Mouse (Mus musculus): ENCODE data around the gene Gps1.
"Not testable (repeated sequence)": the region's sequence is repeated elsewhere in the genome, so short reads cannot be mapped to it uniquely, and the experiment has no call there.

Gps1 gene

GRCm38 (mm10) chr11:120785145-120785544, 1.1 kb downstream of the Gps1 start:
- no peak for DNase-seq (ENCODE audit: low spot score in 2 of 2)

DNA sequence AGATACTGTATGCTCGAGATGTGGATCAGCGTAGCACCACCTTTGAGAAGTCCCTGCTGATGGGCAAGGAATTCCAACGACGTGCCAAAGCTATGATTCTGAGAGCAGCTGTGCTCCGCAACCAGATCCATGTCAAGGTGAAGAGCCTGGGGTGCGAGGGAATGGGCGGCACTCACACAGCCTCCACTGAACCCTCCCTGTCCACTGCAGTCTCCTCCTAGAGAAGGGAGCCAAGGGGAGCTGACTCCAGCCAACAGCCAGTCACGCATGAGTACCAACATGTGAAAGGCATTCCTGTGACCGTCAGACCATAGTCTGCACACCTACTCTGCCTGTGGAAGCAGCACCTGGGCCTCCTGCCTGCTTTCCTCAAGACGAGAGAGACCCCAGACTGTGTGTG, 4.4 kb downstream of the Gps1 start:
- not testable (repeated sequence) for DNase-seq (ENCODE audit: low spot score in 2 of 2)

DNA sequence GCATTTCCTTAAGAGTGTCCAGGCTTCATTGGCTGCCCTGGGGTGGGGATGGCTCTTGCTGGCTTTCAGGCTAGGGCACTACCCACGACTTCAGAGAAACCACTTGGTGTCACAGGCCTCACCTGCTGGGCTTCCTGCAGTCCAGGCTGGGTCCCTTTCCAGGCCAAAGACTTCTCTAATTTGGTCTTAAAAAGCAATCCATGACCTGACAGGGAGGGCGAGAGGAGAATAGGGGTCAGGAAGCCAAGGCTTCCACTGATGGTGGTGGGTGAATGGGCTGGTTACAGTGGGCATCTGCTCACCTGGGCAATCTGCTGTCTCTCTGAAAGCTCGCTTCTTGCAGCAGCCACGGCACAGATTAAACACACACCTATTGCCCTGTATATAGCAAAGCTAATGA, 5.3 kb downstream of the Gps1 start:
- no peak for DNase-seq (ENCODE audit: low spot score in 2 of 2)

DNA sequence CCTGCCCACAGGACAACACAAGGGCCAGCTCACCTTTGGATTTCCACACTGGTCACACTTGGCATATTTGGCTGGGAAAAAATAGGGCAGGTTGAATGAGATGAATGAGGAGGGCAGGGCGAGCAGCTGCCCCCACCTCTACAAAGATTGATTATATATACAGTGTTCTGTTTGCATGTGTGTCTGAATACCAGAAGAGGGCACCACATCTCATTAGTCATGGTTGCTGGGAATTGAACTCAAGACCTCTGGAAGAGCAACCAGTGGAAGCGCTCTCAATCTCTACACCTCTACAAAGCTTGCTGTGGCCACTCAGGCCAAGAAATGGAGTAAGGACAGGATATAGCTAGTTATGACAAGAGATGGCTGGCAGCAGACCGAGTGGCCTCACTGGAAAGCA, 5.7 kb downstream of the Gps1 start:
- no peak for DNase-seq (ENCODE audit: low spot score in 2 of 2)

GRCm38 (mm10) chr11:120792652-120793051, 8.6 kb downstream of the Gps1 start:
- DNase-seq (ENCODE audit: low spot score in 2 of 2): no peak

- peak; percentile 91 to 97 for DNase-seq (ENCODE audit: low spot score in 2 of 2)
These were observed 11.9 kb downstream of the Gps1 start, which contains the start of gene Dus1l for GRCm38 (mm10) chr11:120795756-120796613. Gene Dus1l (minus strand): TSS chr11:120796403.

DNA sequence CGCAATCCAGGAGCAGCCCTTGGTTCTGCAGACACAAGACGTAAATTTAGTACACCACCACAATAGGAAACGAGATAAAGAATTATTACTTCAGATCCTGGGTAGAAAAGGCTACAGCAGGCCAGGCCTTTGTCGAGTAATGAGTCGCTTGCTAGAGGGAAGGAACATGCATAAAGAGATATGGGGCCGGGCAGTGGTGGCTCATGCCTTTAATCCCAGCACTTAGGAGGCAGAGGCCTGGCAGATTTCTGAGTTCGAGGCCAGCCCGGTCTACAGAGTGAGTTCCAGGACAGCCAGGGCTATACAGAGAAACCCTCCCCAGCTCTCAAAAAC, 12.5 kb downstream of the Gps1 start:
- DNase-seq (ENCODE audit: low spot score in 2 of 2): no peak

DNA sequence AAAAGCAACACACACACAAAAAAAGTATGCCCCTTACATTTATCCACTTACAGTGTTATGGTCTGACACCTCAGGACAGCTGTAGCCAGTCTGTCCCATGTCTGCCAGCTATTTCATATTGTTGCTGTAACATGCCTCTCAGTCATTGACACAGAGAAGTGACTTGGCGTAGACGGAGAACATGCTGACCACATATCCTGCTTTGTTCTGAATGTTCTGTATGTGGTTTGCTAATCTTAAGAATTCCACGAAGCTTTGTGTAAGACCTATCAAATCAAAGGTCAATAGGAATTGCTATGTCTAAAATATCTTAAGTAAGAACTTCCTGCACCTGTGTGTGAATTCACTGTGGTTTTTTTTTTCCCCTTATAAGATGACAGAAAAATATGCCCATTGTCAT, 14.2 kb downstream of the Gps1 start:
- no peak for DNase-seq (ENCODE audit: low spot score in 2 of 2)

DNA sequence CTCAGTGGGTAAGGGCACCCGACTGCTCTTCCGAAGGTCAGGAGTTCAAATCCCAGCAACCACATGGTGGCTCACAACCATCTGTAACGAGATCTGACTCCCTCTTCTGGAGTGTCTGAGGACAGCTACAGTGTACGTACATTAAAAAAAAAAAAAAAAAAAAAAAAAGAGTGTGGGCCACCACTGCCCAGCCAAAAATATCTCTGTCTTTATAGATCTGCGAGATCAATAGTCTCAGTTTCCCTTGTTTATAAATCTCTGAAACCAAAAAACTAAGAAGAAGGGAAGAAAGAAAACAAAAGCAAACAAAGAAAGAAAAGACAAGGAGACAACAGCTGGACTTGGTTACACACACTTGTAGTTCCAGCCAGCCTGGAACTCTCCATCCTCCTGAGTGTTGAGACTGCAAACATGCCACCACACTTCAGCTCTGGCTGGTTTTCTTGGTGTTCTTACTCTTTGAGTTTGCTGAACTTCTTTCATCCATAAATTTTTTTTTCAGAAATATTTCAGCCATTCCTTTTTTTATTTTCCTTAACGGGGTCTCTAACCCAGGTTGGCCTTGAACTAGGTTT, 15.3 kb downstream of the Gps1 start:
- DNase-seq (ENCODE audit: low spot score in 2 of 2): no peak

DNA sequence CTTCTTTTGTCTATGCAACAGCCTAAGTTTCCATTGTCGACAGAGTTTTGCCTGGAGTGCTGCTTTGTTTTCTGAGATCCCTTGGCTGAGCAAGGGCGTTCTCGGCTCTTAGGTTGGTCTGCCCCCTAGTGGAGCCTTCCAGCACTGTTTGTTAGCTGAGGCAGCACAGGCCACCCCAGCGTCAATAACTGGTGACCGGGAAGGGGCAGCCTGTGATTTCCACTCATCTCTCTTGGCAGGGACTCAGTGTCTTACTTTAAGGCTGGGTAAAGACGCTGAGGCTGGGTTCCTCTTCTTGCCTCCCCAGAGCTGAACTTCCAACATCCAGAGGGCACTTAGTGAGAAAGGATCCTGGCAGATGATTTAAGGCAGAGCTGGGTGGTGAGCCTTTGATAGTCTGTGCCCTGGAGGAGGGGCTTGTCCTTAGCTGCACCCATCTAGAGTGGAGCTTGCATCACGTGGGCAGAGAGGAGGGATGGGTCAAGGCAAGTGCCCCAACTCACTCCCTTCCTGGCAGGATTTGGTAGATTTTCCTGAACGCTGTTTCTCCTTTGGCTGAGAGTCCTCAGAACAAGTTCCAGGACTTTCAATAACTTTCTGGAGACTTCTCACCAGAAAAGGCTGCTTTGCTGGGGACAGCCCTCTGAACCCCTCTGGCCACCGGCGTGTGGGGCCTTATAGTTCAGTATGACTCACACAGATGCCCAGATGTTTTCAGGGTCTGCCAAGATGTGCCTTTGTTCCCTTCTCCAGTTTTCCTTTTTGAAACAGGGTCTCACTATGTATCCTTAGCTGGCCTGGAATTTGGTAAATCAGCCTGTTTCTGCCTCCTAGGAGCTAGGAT, 16.2 kb downstream of the Gps1 start:
- DNase-seq (ENCODE audit: low spot score in 2 of 2): peak; percentile 79 to 83

GRCm38 (mm10) chr11:120804274-120804673, 20.2 kb downstream of the Gps1 start:
- no peak for DNase-seq (ENCODE audit: low spot score in 2 of 2)

- DNase-seq (ENCODE audit: low spot score in 2 of 2): no peak
These were observed 20.7 kb downstream of the Gps1 start for GRCm38 (mm10) chr11:120804769-120805168.

GRCm38 (mm10) chr11:120805375-120806298, 21.6 kb downstream of the Gps1 start:
- DNase-seq (ENCODE audit: low spot score in 2 of 2): no peak

DNA sequence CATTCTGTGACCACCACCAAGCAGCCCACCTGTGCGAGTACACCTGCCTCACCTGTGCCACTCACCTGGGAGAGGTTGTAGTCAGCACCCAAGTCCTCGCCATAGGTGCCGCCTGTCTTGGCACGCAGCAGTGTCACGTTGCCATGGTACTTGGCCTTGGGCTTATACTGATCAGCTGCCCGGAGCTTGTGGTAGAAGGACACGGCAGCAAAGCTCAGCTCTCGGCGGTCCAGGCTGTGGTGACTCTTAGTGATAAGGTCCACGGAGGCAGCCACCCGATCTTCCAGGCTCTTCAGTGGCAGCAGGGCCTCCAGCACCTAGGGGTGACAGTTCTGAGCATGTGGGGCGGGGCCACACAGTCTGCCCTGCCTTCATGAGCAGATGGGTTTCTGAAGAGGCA, 23.9 kb downstream of the Gps1 start:
- DNase-seq (ENCODE audit: low spot score in 2 of 2): no peak

GRCm38 (mm10) chr11:120812068-120812467, 28.0 kb downstream of the Gps1 start:
- DNase-seq (ENCODE audit: low spot score in 2 of 2): no peak

GRCm38 (mm10) chr11:120817358-120817757, 33.3 kb downstream of the Gps1 start:
- no peak for DNase-seq (ENCODE audit: low spot score in 2 of 2)

DNA sequence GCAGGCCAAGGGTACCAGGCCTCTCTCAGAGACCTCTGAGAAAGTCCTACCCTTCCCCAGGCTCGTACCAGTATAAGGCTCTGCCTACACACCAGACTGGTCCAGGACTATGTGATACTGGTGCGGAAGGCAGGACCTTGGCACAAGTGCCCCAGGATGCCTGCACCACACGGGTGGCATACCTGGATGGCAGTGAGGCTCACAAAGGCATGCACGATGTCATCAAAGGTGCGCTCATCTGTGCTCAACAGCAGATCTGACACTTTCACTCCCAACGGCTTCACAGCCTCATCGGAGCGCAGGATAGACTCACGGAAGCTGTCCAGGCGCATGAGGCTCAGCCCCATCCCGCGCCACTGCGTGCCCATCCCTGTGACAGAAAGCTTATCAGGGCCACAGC, 34.2 kb downstream of the Gps1 start:
- DNase-seq (ENCODE audit: low spot score in 2 of 2): no peak

- no peak for DNase-seq (ENCODE audit: low spot score in 2 of 2)
These were observed 35.5 kb downstream of the Gps1 start for GRCm38 (mm10) chr11:120819556-120819955.

DNA sequence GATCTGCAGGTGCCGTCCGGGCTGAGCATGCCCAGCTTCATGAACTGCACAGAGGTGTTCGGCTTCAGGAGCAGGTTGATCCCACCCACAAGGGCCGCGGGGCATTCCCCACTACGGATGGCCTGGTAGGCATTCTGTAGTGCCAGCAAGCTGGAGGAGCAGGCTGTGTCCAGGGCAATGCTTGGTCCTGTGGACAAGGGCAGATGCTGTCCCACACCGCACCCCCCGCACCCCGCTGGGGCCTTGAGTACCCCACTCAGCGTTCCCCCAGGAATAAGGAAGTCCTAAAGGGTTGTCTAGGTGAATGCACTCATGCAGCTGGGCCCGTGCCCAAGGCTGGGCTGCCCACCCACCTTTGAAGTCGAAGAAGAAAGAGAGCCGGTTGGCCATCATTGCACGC, 36.5 kb downstream of the Gps1 start:
- DNase-seq (ENCODE audit: low spot score in 2 of 2): no peak

DNA sequence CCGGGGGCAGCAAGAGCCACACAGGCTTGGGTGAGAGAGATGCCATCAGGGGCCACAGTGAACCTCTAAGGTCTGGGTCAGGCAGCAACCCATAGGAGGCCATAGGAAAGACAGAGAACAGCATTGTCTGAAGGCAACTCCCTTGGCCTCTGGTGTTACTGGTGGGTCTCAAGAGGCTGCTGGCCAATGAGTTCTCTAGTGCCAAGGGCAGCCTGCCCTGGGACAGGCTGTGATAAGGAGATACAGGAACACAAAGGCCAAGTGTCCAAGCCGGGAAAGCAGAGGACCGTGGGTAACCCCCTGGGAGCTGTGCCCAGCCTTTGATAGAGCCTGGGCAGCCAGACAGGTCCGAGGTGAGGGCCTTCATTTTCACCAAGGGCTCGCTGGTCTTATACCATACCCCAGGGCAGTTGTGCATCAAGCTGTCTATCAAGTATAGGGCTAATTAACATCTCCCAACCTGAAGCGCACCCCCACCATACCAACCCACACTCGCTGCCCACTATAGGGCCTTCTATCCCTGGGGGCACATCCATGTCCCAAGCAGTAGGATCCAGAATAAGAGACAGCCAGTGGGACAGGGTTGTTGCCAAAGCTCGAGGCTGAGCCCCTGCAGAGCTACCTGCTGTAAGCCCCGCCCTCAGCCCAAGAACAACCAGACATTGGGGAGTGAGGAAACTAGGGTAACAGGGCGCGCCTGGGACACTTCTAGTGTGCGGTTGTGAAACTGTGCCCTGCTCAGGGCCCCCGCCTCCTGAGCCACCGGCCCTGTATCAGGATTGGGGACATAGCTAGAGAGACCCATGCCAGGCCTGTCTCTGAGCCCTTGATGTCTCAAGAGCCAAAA, 37.2 kb downstream of the Gps1 start:
- DNase-seq (ENCODE audit: low spot score in 2 of 2): no peak

- DNase-seq (ENCODE audit: low spot score in 2 of 2): no peak
These were observed 38.2 kb downstream of the Gps1 start for GRCm38 (mm10) chr11:120822321-120822720.
